Mouse (Mus musculus): ENCODE results near the gene Gas7.

GRCm38 (mm10) chr11:67579136-67579535 lies 123.9 kb downstream of the Gas7 start:
- no peak for TF ChIP-seq CTCF (IDR thresholded peaks at IDR 0.05)
- TF ChIP-seq EP300 (IDR thresholded peaks at IDR 0.05; ENCODE audit: insufficient read depth, low read depth, low read length), result no peak
- no peak for TF ChIP-seq POLR2A (IDR thresholded peaks at IDR 0.05; ENCODE audit: insufficient read depth, low read depth, low read length)

Measured in heart, adult 2 months (tissue).